In the genomic region with DNA sequence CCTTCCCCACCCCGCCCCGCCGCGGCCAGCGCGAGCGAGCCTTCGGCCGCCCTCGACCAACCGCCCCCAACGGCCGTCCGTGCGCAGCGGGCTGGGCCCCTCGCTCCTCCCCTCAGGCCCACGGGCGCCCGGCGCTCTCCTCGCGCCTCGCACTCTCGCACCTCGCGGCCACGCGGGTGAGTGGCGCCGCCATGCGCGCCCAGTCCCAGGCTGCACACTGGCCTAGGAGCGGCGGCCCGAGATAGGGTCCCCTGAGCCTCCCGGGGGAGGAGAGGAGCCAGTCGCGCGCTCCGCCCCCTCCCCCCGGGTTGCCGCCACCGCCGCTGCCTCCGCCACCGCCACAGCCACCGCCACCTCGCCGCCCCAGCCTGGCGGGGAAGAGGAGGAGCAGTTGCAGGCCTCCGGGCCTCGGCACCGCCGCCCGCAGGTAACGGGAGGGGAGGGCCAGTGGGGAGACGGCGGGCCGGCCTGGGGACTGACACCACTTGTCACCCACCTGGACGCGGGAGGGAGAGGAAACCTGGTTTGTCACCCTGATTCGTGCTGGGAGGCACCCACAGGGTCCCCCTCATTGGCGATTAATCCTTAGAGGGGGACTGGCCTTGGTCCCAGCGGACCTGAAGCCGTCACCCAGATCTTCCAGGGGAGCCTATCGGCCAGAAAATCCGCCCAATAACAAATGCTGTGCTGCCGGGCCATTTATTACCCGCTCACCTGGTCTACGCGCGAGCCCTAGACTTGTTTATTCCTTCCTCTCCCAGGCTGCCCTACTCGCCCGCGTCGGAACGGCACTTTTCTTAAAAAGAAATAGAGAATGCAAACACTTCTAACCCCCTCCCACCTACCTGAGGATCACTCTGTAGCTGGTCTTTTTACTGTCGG, we compare ENCODE assay signal across 7 mouse cellular contexts. TPM values are rescaled to one million over a fixed set of nuclear protein-coding genes. Genes with fewer than 3 reads are reported as not detected.
DNase-seq lines count a peak whose midpoint lies in the region; ATAC-seq and TF ChIP-seq lines count a peak whose summit lies in the region.

A gene (plus strand): TSS at position 113 of the 882 bp plus-strand sequence.

- peak within 1 kb of the TSS; percentile 87 for H3K27ac ChIP-seq in ES-Bruce4 (ENCODE audit: insufficient read depth, low read length)
- peak within 1 kb of the TSS; percentile 59 for H3K27ac ChIP-seq in embryonic fibroblast, embryonic 13.5 days (ENCODE audit: insufficient read depth, low read length)
- peak within 1 kb of the TSS; percentile 94 to 99 for H3K27ac ChIP-seq in heart, embryonic 14.5 days (replicated peaks in 1 of 2; ENCODE audit: control insufficient read depth in 1 of 2, insufficient read depth in 1 of 2, low read depth in 2 of 2, low read length in 2 of 2)
- peak within 1 kb of the TSS; percentile 100 for H3K27ac ChIP-seq in layer of hippocampus, adult 2 months
- H3K27ac ChIP-seq in lung, embryonic 16.5 days (ENCODE audit: low read length): peak within 1 kb of the TSS; percentile 98

- TF ChIP-seq EP300 in ES-Bruce4 (IDR thresholded peaks at IDR 0.05; ENCODE audit: insufficient read depth, low read depth, low read length): no peak

- peaks cover 3% of the 10 kb centered on the region; the same call in 1 of the 2 replicates for H3K36me3 ChIP-seq in ES-Bruce4 (ENCODE audit: control insufficient read depth, insufficient read depth, low read length, poor library complexity, severe bottlenecking)
- H3K36me3 ChIP-seq in heart, embryonic 14.5 days (ENCODE audit: control insufficient read depth, insufficient read depth, low read length): 0 out of 2 replicates have a peak, but pooled peaks cover 7% of the 10 kb centered on the region
- no peaks in the 10 kb centered on the region for H3K36me3 ChIP-seq in lung, embryonic 16.5 days (ENCODE audit: control insufficient read depth, insufficient read depth, low read length)

- under 1% methylated on average over 63 of the region's 79 CpGs for WGBS in heart, embryonic 14.5 days
- under 1% methylated on average over 51 of the region's 79 CpGs for WGBS in lung, embryonic 16.5 days

- DNase-seq in adrenal gland, adult 8-10 months: peak; percentile 63
- peak in 1 of 2 experiments; percentile 61 for DNase-seq in layer of hippocampus, adult 2 months (ENCODE audit: low spot score in 2 of 2)
- peak; percentile 38 to 52 for DNase-seq in right cerebral cortex, adult 2 months (ENCODE audit: low spot score in 2 of 2)

- H3K4me3 ChIP-seq in ES-Bruce4 (ENCODE audit: low read depth, low read length): peak within 1 kb of the TSS; percentile 93
- H3K4me3 ChIP-seq in embryonic fibroblast, embryonic 13.5 days (ENCODE audit: insufficient read depth, low read length): peak within 1 kb of the TSS; percentile 93
- H3K4me3 ChIP-seq in heart, embryonic 14.5 days (ENCODE audit: control insufficient read depth in 1 of 2, insufficient read depth in 1 of 2, low read depth in 1 of 2, low read length in 2 of 2): peak within 1 kb of the TSS; percentile 80 to 86
- peak within 1 kb of the TSS; percentile 65 for H3K4me3 ChIP-seq in layer of hippocampus, adult 2 months
- peak within 1 kb of the TSS; percentile 98 for H3K4me3 ChIP-seq in lung, embryonic 16.5 days (ENCODE audit: low read length)

- TF ChIP-seq POLR2A in ES-Bruce4 (IDR thresholded peaks at IDR 0.05; ENCODE audit: insufficient read depth, low read length): no peak
- no peak; the same call in 1 of the 2 replicates for TF ChIP-seq POLR2A in embryonic fibroblast, embryonic 13.5 days (IDR thresholded peaks at IDR 0.05; ENCODE audit: low read depth, low read length)

- TF ChIP-seq CTCF in ES-Bruce4 (IDR thresholded peaks at IDR 0.05; ENCODE audit: low read depth, low read length): no peak
- no peak for TF ChIP-seq CTCF in embryonic fibroblast, embryonic 13.5 days (IDR thresholded peaks at IDR 0.05; ENCODE audit: borderline replicate concordance, insufficient read depth, low read length)
- no peak for TF ChIP-seq CTCF in layer of hippocampus, adult 2 months (conservative IDR thresholded peaks at IDR 0.05)

- peak; percentile 87 for ATAC-seq in heart, embryonic 14.5 days (ENCODE audit: insufficient number of reproducible peaks, insufficient read depth, low FRiP score, low read depth)
- ATAC-seq in lung, embryonic 16.5 days (ENCODE audit: low read depth): peak; percentile 91

- peak within 1 kb of the TSS; percentile 92 for H3K4me2 ChIP-seq in heart, embryonic 14.5 days (ENCODE audit: low read length)
- peak within 1 kb of the TSS; percentile 96 for H3K4me2 ChIP-seq in lung, embryonic 16.5 days (ENCODE audit: low read depth, low read length)

- H3K9ac ChIP-seq in ES-Bruce4 (ENCODE audit: low read depth, poor library complexity, severe bottlenecking): peak within 1 kb of the TSS; percentile 92
- peak within 1 kb of the TSS; percentile 93 for H3K9ac ChIP-seq in heart, embryonic 14.5 days (ENCODE audit: low read length)
- peak within 1 kb of the TSS; percentile 96 for H3K9ac ChIP-seq in lung, embryonic 16.5 days (ENCODE audit: low read length)

- H3K9me3 ChIP-seq in ES-Bruce4 (replicated peaks; ENCODE audit: control insufficient read depth, insufficient read depth, low read length, poor library complexity, severe bottlenecking): no peaks in the 10 kb centered on the region
- no peaks in the 10 kb centered on the region for H3K9me3 ChIP-seq in heart, embryonic 14.5 days (ENCODE audit: control insufficient read depth, low read length)
- no peaks in the 10 kb centered on the region for H3K9me3 ChIP-seq in lung, embryonic 16.5 days (ENCODE audit: control insufficient read depth, low read length)

- no peaks in the 10 kb centered on the region for H3K4me1 ChIP-seq in ES-Bruce4 (ENCODE audit: control insufficient read depth, insufficient read depth, low read length)
- H3K4me1 ChIP-seq in embryonic fibroblast, embryonic 13.5 days (ENCODE audit: control insufficient read depth, insufficient read depth, low read length): no peaks in the 10 kb centered on the region; the same call in 1 of the 2 replicates
- peaks cover 7 to 13% of the 10 kb centered on the region in 2 experiments for H3K4me1 ChIP-seq in heart, embryonic 14.5 days (ENCODE audit: control insufficient read depth in 2 of 2, insufficient read depth in 2 of 2, low read length in 2 of 2)
- peaks cover 12% of the 10 kb centered on the region for H3K4me1 ChIP-seq in lung, embryonic 16.5 days (replicated peaks; ENCODE audit: control insufficient read depth, insufficient read depth, low read length)

- no peaks in the 10 kb centered on the region for H3K27me3 ChIP-seq in ES-Bruce4 (ENCODE audit: control insufficient read depth, insufficient read depth, low read length, poor library complexity, severe bottlenecking)
- H3K27me3 ChIP-seq in heart, embryonic 14.5 days (ENCODE audit: control insufficient read depth, insufficient read depth, low read length): no peaks in the 10 kb centered on the region
- no peaks in the 10 kb centered on the region for H3K27me3 ChIP-seq in lung, embryonic 16.5 days (ENCODE audit: control insufficient read depth, insufficient read depth, low read depth, low read length)

RNA-seq across cellular contexts. Expression of the gene that starts here (rescaled TPM):
- polyA plus RNA-seq in ES-Bruce4 (2011; ENCODE audit: insufficient read depth, insufficient read length, low read depth, missing spikeins): 95.7 and 98.2 TPM in 2 replicates
- 10 to 100 TPM; 44.8 to 62.2 (median 51.1) TPM for total RNA-seq in adrenal gland, adult 8-10 months (2022)
- polyA plus RNA-seq in embryonic fibroblast, embryonic 13.5 days (2011; ENCODE audit: insufficient read length, low read depth, missing spikeins): 16.7 and 21.1 TPM in 2 replicates
- polyA plus RNA-seq in heart, embryonic 14.5 days (2014; fragmentation: Nextera tagmentation; extraction: Ambion mirVana): 8.2 and 9.2 TPM in 2 replicates
- total RNA-seq in layer of hippocampus, adult 2 months (2021): 10 to 100 TPM; 39.5 to 41.6 TPM
- 7.1 and 7.6 TPM in 2 replicates for polyA plus RNA-seq in lung, embryonic 16.5 days (2015; fragmentation: Nextera tagmentation; extraction: Ambion mirVana)
